Mouse (Mus musculus) heart, adult 2 months (tissue): ENCODE results near the gene Kcnj1. TPM values are rescaled to one million over a fixed set of nuclear protein-coding genes. Genes with fewer than 3 reads are reported as not detected.
A peak's percentile ranks its signal among the peaks of the same experiment; 100 is the strongest.

Source experiments
- DNase-seq, 2 experiments: peaks; one replicate each; pipeline ENCODE4 v3.0.0; 2021
- H3K27ac ChIP-seq: fragments of 200-600 bp; 2 replicates; pipeline ENCODE4 v1.8.1; 2022
- H3K27me3 ChIP-seq: fragments of 200-500 bp; 2 replicates; pipeline ENCODE4 v1.6.1; 2012; ENCODE audit warnings: mild to moderate bottlenecking, low read length, inconsistent platforms, mixed read lengths; ENCODE audit not compliant: control insufficient read depth, insufficient read depth
- H3K36me3 ChIP-seq: fragments of 200-500 bp; 2 replicates; pipeline ENCODE4 v1.6.1; 2012; ENCODE audit warnings: low read length, inconsistent platforms; ENCODE audit not compliant: control insufficient read depth, insufficient read depth
- H3K4me1 ChIP-seq: fragments of 200-500 bp; 2 replicates; pipeline ENCODE4 v1.6.1; 2011; ENCODE audit warnings: low read length; ENCODE audit not compliant: control insufficient read depth, insufficient read depth
- H3K4me3 ChIP-seq: fragments of 200-600 bp; 2 replicates; pipeline ENCODE4 v1.8.1; 2022
- H3K79me2 ChIP-seq: fragments of 200-500 bp; replicated peaks from 2 replicates; pipeline ENCODE4 v1.6.1; 2012; ENCODE audit warnings: mild to moderate bottlenecking, inconsistent platforms, low read length, moderate library complexity, mixed read lengths; ENCODE audit not compliant: control insufficient read depth, insufficient read depth
- H3K9ac ChIP-seq: fragments of 200-500 bp; 2 replicates; pipeline ENCODE4 v1.6.1; 2012; ENCODE audit warnings: low read depth, mild to moderate bottlenecking, control low read depth, inconsistent platforms, low read length, mixed read lengths
- CTCF ChIP-seq: fragments of 200-600 bp; IDR thresholded peaks from 2 replicates; pipeline ENCODE4 v1.8.1; 2022; ENCODE audit warnings: antibody characterized with exemption, mild to moderate bottlenecking, moderate library complexity
- EP300 ChIP-seq: fragments of 200-500 bp; IDR thresholded peaks from 2 replicates; pipeline ENCODE4 v1.6.1; 2011; ENCODE audit warnings: low read depth, low read length, control low read depth; ENCODE audit not compliant: insufficient read depth
- POLR2A ChIP-seq: fragments of 200-500 bp; IDR thresholded peaks from 2 replicates; pipeline ENCODE4 v1.6.1; 2011; ENCODE audit warnings: mild to moderate bottlenecking, low read depth, low read length, control low read depth; ENCODE audit not compliant: insufficient read depth
- WGBS: fragments of 180-500 bp; shearing (Covaris S2); methylation state at CpG from one replicate; pipeline ENCODE4 v1.1.7; 2018; 5-methylcytosine and 5-hydroxymethylcytosine counted together
- intact Hi-C: fragments of 180-260 bp; cut with DNase I; formaldehyde crosslinking; loops from one replicate; pipeline ENCODE4 v1.15.1; 2025
- polyA plus RNA-seq: library from polyadenylated mRNA; depleted of rRNA; stranded (reverse); fragments of >200 nt; gene quantifications from 2 replicates; pipeline ENCODE4 v1.2.3, GENCODE M21; 2012
- total RNA-seq, 2 experiments: library from RNA; stranded (reverse); gene quantifications; 2 replicates each; pipeline ENCODE4 v1.2.3; 2021

Gene Kcnj1
- total and polyA plus RNA-seq, 3 experiments = not detected

- Histone ChIP-seq H3K9ac (no peak overlapping the region), H3K4me1 (peaks cover 2% of the 10 kb centered on the region), H3K27me3 (no peaks in the 10 kb centered on the region), H3K4me3 (no peak overlapping the region), H3K79me2 (no peaks in the 10 kb centered on the region), H3K36me3 (no peaks in the 10 kb centered on the region), H3K27ac (no peak overlapping the region)
- TF ChIP-seq POLR2A (no peak), CTCF (no peak), EP300 (no peak)
- WGBS = 66% methylated on average over 5 of the region's 5 CpGs
- peak in 1 of 2 experiments; percentile 30 for DNase-seq
- intact Hi-C loops = no loop called here
Observed at GRCm38 (mm10) chr9:32410671-32411070, 38.4 kb downstream of the Kcnj1 start.

- Histone ChIP-seq H3K4me3 (no peak overlapping the region), H3K4me1 (peaks cover 2% of the 10 kb centered on the region), H3K79me2 (no peaks in the 10 kb centered on the region), H3K27ac (no peak overlapping the region), H3K36me3 (no peaks in the 10 kb centered on the region), H3K9ac (no peak overlapping the region), H3K27me3 (no peaks in the 10 kb centered on the region)
- no peak for DNase-seq
- 85% methylated on average over 5 of the region's 5 CpGs for WGBS
- intact Hi-C loops = no loop called here
- TF ChIP-seq EP300 (no peak), CTCF (no peak), POLR2A (no peak)
Observed at GRCm38 (mm10) chr9:32411507-32411906, 39.2 kb downstream of the Kcnj1 start.

- 63% methylated on average over 10 of the region's 10 CpGs for WGBS
- Histone ChIP-seq H3K79me2 (no peaks in the 10 kb centered on the region), H3K36me3 (no peaks in the 10 kb centered on the region), H3K9ac (no peak overlapping the region), H3K27ac (no peak overlapping the region), H3K4me3 (no peak overlapping the region), H3K27me3 (no peaks in the 10 kb centered on the region), H3K4me1 (peaks cover under 1% of the 10 kb centered on the region)
- no peak for TF ChIP-seq EP300
- TF ChIP-seq POLR2A = no peak
- no peak for TF ChIP-seq CTCF
- no peak for DNase-seq
- intact Hi-C loops = no loop called here
Observed at GRCm38 (mm10) chr9:32412836-32413580, 40.7 kb downstream of the Kcnj1 start.

- 71% methylated on average over 1 of the region's 1 CpGs for WGBS
Observed at GRCm38 (mm10) chr9:32414956-32415355, 42.7 kb downstream of the Kcnj1 start.

GRCm38 (mm10) chr9:32415952-32416351 lies 43.7 kb downstream of the Kcnj1 start:
- H3K4me3 ChIP-seq = no peak overlapping the region
- H3K27me3 ChIP-seq = no peaks in the 10 kb centered on the region
- no peaks in the 10 kb centered on the region for H3K36me3 ChIP-seq
- H3K79me2 ChIP-seq = no peaks in the 10 kb centered on the region
- H3K4me1 ChIP-seq = no peaks in the 10 kb centered on the region; the same call in none of the 2 replicates
- DNase-seq = no peak
- intact Hi-C loops = no loop called here
- no peak for TF ChIP-seq EP300
- no peak for TF ChIP-seq POLR2A
- no peak for TF ChIP-seq CTCF
- H3K27ac ChIP-seq = no peak overlapping the region
- 83% methylated on average over 3 of the region's 3 CpGs for WGBS
- H3K9ac ChIP-seq = no peak overlapping the region

More at GRCm38 (mm10) chr9:32414956-32415355, 42.7 kb downstream of the Kcnj1 start:
- no peaks in the 10 kb centered on the region for H3K36me3 ChIP-seq
- no peak for TF ChIP-seq EP300
- no peak for TF ChIP-seq CTCF
- no peak for TF ChIP-seq POLR2A
- H3K79me2 ChIP-seq = no peaks in the 10 kb centered on the region
- H3K27me3 ChIP-seq = no peaks in the 10 kb centered on the region
- intact Hi-C loops = no loop called here
- H3K9ac ChIP-seq = no peak overlapping the region
- H3K4me1 ChIP-seq = no peaks in the 10 kb centered on the region; the same call in none of the 2 replicates
- H3K27ac ChIP-seq = no peak overlapping the region
- H3K4me3 ChIP-seq = no peak overlapping the region
- no peak for DNase-seq

- no peak for TF ChIP-seq CTCF
- TF ChIP-seq EP300 = no peak
- no peak for TF ChIP-seq POLR2A
- H3K36me3 ChIP-seq = no peaks in the 10 kb centered on the region
- no peaks in the 10 kb centered on the region for H3K27me3 ChIP-seq
- H3K79me2 ChIP-seq = no peaks in the 10 kb centered on the region
- intact Hi-C loops = no loop called here
- no peak overlapping the region for H3K4me3 ChIP-seq
- H3K27ac ChIP-seq = no peak overlapping the region
- no peak for DNase-seq
- H3K9ac ChIP-seq = no peak overlapping the region
- no peaks in the 10 kb centered on the region; the same call in none of the 2 replicates for H3K4me1 ChIP-seq
- WGBS = 50% methylated on average over 8 of the region's 8 CpGs
Observed at GRCm38 (mm10) chr9:32417466-32418116, 45.3 kb downstream of the Kcnj1 start.
